Mouse (Mus musculus) retina, postnatal 7 days (tissue): Measurements from ENCODE around the gene Mob3b.

Experiments used
- DNase-seq: peaks from one replicate; pipeline ENCODE4 v3.0.0-alpha.2; 2012; ENCODE audit warnings: low read depth, low spot score

Gene Mob3b

DNA sequence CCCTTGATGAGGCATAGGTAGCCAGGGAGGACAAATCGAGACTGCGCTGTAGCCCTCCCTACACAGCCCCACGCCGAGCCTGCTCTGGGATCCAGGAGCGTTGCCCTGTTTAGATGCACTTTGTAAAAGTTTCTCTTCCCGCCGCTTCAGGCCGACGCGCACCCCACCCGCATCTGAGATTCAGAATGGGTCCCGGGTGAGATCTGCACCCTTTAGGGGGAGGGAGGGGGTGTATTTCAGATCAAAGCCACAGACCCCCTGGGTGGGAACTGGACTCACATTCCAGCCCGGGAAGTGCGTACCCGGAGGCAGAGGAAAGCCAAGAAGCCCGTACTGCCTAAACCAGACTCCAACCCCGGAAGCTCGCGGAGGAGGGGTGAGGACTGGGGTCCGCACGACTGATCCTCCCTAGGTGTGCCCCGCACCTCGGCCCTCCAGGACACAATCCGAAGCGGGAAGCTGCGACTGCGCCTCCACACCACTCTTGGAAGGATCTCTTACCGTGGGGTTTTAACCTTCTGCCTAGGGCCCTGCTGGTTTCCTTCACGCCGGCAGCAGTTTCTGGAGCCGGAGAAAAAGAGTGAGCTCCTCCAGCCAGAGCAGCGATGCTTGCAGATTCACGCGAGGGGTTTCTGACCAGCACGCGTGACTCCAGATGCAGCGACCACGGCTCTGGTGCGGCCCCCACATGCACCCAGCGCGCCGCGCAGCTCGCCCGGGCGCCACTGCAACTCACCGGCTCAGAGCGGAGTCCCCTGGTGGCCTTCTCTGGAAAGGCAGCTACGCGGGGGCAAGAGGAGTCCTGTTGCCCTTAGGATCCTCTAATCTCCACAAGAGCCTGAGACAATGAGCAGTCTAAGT lies at the start of gene Mob3b:
TSS of gene Mob3b (minus strand) at position 734 of the 861 bp plus-strand sequence.
- peak; percentile 67 for DNase-seq

DNA sequence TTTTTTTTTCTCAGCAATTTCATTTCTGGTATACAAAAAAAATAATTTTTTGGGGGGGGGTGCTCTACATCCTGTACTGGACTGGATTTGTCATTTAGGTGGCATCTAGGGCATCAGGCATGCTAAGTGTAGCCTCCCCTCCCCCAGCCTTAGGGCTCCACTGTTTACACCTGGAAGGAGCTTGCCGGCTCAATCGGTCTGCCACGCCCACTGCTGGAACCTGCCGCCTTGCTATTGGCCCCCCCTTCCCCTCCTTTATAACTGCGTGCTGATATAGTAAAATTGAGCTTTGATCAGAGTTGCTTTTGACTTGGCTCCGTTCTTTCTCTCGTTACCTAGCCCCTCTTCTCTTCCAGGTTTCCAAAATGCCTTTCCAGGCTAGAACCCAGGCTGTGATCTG lies 47.4 kb upstream of the Mob3b start:
- no peak for DNase-seq

DNA sequence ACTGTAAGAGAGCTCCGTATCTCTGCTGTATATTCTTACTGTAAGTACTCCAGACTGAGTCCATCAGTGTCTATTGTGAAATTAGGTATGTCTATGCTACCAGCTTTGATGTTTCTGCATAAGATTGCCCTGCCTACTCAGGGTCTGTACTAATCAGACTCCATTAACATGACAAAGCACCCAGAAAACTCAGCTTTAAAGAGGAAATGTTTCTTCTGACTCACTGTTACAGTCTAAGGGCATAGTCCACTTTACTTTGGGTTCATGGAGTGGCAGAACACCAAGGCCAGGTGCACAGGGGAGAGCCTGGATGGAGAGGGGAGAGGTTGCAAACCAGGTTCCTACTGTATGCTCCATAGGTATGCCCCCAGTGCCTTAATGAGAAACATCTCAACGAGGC lies 46.4 kb upstream of the Mob3b start:
- no peak for DNase-seq

DNA sequence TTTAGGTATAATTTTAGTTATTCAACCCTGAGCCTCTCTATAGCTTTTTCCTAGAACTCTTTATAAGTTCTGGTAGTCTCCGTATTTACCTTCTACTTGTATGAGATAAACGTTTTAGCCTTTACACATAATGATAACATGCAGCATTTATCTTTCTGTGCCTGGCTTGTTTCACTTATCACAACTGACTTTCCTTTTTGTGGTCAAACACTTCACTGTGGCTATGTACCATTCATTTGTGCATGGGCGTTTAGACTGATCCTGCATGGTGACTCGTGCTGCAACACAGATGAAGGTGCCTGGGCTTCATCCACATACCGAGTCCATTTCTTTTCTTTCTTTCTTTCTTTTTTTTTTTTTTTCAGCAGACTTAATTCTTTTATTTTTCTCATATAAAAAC lies 44.4 kb upstream of the Mob3b start:
- DNase-seq = no peak

DNA sequence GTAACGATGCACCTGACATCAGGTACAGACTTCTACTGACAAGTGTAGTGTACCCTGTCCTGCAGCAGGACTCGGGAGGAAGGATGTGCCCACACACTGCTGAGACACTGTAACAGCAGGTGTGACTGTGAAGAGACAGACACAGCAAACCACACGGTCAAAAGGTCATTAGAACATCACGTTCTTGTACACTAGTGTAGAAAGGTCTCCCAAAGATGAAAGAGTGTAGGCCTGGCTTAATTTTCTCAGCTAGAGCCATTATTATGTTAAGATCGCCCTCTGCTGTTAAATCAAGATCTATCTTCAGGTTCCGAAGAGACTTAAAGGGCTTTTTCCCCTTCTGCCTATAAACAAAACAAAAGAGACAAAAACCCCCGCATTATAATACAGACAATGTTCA lies 35.4 kb upstream of the Mob3b start:
- no peak for DNase-seq

DNA sequence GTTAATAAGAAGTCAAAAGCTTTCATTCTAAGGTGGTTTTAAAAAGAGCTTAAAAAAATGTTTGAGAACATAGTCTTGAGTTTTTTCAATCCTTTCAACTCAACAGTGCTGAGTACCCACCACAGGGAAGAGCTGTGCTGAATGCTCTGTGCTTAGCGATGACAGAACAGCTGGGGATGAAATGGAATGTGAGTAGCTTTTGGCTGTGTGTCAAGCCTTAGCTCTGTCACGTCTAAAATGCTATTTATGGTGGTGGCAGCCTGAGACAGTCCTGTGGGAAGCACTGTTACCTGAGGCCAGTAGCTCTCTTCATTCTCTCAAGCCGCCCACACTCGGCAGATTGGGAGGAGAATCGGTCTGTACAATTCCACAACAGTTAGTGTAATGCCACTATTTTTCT lies 32.5 kb upstream of the Mob3b start:
- no peak for DNase-seq

DNA sequence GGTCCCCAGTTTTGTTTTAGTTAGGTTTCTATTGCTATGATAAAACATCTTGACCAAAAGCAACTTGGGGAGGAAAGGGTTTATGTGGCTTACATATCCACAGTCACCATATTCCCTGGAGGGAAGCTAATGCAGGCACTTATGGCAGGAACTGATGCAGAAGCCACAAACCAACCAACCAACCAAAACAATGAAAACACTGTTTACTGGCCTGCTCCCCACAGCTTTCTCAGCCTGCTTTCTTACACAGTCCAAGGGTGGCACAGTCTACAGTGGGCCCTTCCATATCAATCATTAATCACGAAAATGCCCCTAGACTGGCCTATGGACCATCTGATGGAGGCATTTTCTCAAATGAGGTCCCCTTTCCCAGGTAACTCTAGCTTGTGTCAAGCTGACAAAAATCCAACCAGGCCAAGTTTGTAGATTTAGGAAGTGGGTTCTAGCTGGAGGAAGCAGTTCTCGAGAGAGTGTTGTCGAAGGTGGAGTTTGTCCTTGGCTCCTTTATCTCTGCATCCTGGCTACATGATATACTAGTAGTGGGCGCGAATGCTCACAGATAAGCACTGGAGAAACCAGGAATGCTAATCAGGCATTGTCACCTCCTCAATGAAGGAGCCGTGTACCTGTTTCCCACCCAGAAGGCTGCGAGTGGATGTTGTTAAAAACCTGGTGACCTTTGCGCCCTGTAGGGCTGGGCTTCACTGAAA lies 30.5 kb upstream of the Mob3b start:
- DNase-seq = no peak

DNA sequence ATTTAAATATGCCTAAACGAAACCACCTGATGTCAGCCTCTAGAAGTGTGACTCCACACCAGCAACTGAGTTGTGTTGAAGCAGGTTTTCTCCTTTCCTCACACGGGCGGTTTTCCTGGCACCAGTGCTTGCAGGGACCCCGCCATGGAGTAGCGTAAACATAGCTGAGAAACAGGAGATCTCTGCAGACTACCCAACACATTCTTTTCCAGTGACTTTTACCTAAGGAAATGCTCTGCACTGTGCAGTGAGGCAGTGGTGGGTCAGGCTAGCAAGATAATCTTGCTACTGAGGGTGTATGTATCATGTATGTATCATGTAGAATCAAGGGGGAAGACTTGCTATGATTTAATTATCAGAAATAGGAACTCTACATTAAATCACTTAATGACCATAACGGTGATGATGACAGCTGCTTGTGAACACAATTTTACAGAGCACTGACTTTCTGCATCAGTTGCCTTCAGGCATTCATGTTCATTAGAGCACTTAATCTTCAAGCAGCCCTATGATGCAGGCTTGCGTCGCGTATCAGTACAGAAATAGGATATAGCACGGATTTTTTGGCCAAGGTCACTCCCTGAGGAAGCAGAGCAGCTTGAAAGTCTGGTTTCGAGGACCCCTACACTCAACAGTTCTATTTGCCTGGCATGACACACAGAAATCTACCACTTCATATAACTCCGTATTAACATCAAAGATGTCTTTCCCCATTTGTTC lies 20.8 kb upstream of the Mob3b start:
- DNase-seq = no peak

DNA sequence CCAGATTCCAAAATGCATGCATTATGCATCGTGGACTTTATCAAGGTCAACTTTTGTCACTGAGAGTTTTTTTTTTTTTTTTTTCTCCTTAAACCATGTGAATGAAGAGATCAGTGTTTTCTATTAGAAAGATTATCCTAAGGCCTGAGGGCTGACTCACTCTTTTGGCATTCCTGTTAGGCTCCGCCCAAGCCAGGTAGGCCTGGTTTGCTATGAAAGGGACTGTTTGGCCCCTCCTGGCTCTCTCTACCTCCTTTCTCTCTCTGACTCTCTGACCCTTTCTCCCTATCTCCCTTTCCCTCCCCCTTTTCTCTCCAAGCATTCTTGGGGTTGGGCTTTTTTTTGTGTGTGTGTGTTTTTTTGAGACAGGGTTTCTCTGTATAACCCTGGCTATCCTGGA lies 18.3 kb upstream of the Mob3b start:
- DNase-seq = no peak

DNA sequence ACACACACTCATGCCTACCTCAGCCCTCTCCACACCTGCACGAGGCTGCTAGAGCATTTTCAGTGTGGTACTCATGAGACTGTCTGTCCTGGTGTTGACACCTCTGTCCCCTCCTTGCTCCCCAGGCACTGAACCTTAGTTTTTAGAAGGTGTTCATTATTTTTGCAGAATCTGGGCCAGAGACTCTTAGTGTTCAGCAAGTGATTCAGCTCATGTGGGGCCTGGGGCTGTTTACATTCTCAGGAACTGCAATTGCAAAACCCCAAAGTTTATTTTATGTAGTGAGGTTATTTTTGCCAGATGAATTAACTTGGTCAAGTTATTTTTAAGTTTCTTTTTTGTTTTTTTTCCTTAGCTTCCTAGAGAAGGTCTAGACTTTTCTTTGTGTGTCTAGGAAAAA lies 16.3 kb upstream of the Mob3b start:
- no peak for DNase-seq

DNA sequence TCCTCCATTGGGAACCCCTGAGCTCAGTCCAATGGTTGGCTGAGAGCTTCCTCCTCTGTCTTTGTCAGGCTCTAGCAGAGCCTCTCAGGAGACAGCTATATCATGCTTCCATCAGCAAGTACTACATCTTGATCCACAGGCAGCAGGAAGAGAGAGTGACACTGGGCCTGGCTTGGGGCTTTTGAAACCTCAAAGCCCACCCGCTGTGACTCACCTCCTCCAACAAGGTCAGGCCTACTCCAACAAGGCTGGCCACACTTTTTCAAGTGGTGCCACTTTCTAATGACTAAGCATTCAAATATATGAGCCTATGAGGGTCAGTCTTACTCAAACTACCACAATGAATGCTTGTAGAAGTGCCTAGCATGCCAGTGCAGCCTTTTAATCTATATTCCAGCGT lies 15.2 kb upstream of the Mob3b start:
- DNase-seq = no peak

DNA sequence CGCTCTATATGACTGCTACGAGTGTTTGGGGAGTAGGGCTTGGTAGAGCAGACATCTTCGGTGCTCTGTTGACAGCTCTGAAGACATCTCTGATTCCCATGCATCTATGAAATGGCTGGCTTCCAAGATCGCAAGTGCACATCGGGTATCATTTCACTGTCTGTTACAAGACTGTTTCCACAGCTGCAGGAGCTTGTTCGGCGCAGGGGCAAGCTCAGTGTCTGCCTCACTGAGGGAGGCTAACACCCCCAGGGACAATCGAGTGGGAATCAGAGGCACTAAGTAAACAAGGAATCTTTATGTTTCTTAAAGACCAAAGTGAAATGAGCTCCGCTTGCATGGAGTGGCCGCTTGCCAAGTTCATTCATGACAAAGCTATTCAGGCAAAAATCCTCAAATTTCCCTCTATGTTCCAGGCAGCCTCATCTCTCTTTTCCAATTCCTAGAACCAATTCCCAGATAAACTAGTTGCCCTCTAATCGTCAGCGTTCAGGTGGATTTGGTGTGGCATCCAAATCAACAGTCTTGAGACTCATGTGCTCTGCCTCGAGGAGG lies 12.4 kb upstream of the Mob3b start:
- DNase-seq = no peak

DNA sequence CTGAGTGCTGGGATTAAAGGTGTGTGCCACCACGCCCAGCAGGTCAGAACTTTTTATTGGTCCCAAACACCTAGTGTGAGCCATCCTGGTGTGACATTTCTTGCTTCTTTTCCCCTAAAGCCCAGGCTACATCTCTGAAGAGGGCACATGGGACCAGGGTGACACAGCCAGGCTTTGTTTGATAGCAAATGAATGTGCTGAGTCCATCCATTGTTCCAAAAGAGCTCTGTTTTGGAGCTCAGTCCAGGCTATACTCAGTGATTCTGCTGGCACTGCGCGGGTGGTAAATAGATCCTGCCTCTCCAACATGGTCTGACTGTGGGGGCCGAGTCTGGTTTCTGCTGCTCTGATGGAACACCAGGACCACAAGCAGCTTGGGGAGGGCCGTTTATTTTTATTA lies 10.6 kb upstream of the Mob3b start:
- no peak for DNase-seq

DNA sequence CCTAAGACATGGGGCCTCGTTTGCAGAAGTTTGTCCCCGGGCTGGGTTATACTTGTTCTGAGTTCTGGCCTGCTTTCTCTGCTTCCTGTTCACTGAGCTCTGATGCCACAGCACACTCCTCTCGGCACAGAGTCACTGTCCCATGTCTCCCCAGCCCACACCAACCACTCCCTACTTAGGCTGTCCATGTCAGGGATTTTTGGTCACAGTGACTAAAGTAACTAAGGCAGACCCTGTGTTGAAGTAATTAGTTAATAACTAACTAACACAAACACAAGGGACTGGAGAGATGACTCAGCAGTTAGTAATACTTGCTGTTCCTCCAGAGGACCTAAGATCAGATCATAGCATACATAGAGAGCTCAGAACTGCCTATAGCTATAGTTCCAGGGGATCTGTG lies 8.7 kb upstream of the Mob3b start:
- no peak for DNase-seq

DNA sequence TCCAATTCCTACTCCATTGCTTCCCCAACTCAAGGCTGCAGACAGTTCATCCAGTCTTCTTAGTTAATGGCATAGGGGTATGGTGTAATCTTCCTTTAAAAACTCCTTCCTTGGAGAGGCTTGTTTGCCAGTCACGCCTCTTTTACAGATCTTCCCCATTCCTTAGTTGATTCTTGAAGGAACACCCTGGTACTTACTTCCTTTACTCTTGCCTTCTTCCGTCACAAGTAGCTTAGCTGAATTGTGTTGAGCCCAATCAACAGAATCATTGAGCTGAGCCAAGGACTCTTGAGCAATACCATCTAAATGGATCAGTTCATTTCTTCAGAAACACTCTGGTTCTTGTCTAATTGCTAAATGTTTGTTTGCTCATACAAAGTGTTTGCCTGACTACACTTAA lies 8.0 kb upstream of the Mob3b start:
- no peak for DNase-seq

DNA sequence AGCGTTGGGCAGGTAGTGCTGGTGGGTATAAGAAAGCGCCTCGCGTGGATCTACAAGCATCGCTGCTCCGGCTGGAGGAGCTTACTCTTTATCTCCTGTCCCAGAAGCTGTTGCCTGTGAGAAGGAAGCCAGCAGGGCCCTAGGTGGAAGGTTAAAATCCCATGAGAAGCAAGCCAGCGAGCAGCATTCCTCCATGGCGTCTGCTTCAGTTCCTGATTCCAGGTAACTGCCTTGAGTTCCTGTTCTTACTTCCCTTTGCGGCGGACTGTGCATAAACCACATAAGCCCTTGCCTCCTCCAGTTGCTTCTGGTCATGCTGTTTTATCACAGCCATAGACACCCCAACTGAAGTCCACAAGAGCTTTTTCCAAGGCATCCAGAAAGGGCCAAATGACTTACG lies 531 bp upstream of the Mob3b start:
- DNase-seq = no peak

DNA sequence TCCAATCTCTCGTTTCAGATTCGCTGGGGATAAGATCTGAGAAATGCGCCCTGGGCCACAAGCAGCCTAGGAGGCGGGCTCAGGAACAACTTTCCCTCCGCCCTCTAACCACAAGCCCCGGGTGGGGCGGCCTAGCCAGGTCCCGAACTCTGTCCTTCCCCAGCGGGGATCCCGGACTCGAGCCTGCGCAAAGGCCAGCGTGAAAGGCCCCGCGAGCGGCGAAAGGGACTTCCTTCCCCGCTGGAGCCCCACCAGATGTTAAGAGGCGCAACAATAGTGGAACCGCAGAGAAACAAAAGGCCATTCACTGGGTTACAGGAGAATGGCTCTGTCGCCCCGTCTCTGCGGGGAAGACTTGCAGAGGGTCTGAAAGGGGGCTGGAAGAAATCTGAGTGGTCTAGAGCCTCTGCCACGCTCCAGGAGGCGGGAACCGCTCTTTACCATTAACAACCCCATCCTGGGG lies 1.1 kb downstream of the Mob3b start:
- DNase-seq = no peak

DNA sequence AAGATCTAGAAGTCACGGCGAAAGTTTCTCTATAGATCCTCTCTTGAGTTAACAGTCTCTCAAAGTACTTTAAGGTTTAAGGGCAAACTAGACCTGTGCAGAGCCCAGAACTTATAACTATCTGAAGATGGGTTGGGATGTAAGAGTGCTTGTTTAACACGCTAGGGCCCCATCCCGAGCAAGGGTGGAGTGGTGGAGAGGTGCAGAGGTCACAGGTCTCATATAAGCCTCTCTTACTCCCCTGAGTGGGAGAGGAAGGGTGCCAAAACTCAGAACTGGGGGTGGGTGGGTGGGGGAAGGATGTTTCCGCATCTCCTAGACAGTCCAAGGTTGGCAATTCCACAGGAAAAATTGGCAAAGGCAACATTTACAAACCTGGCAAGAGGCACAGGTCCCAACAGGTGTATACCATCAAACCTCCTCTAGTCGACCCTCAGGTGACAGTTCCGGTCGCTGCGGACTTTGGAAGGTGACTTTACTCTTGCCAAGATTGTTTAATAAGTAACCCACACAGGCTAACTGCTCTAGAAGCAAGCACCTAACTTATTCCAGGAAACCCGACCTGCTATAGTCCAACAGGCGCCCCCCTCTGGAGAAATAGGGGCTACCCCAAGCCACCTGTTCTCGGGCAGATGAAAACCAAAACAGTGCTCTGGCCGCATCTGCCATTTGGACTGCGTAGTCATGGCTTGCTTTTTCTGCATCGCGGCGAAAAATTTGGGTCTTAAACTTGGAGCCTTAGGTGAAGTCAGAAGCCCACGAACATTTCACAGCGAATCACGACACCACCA lies 2.0 kb downstream of the Mob3b start:
- DNase-seq = no peak

DNA sequence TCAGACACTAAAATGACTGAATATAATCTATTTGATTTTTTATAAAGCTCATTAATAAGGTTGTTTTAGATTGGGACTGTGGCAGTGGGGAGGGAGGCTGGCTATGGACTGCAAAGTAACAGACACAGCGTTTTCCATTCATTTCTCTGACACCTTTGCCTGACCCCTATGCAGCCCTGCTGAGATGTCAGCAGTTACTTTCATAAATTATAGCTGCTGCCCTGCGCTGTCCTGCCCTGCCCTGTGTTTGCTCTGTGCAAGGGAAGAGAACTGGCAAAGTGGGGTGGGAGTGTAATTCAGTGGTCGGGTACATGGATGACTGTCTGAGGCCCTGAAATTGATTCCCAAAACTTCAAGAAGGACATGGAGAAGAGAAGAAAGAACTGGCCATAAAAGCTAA lies 3.2 kb downstream of the Mob3b start:
- DNase-seq = no peak

DNA sequence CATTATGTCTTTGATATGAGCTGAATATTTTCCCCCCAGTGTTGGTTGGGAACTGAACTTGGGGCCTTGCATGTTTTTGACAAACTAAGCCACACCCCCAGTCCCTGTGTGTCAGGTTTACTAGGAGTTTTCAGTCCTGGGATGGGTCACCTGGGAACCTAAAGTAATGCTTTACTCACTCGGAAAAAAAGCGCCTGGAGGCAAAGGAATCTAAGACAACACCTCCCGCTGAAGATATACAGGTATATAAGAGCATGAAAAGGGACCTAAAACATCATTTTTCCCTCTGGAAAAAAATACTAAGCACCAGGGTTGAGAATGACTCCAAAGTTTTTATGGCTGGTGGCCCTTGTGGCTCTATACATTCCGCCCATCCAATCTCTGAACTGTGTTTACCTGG lies 5.5 kb downstream of the Mob3b start, which contains the start of gene Ifnk:
TSS of gene Ifnk (plus strand) at position 301 of the 400 bp plus-strand sequence.
- no peak for DNase-seq

DNA sequence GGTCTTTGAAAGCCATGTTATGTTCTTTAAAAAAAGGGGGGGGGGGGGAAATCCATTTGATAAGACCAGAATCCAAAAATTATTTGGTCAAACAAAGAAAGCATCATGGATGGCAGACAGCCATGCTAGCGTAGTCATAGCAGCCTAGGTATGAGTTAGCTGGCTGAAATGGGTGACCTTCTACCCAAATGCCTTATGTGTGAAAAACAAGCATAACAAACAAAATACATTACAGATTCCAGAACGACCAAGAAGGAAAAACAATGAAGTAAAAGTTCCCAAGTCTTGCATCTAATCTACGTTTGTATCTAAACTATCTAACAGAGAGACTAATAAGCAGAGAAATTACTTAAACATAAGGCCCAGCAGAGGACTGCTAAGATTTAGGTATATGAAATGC lies 6.6 kb downstream of the Mob3b start:
- no peak for DNase-seq
